Mouse (Mus musculus) MEL (cell line): ENCODE measurements around the gene Hdac7. TPM values are rescaled to one million over a fixed set of nuclear protein-coding genes. Genes with fewer than 3 reads are reported as not detected.

Experiments used
- DNase-seq: peaks from one replicate; pipeline ENCODE4 v3.0.0; 2011; ENCODE audit warnings: low read depth, low spot score
- H3K27ac ChIP-seq: 2 replicates; pipeline ENCODE4 v1.5.1; 2012; ENCODE audit warnings: low read depth, mild to moderate bottlenecking, control low read depth, low read length, moderate library complexity; ENCODE audit not compliant: control insufficient read depth
- H3K27me3 ChIP-seq, 2 experiments: fragments of 150-350 bp in 1 of 2; sonication (generic) in 1 of 2; 2 replicates each; pipeline ENCODE4 v1.6.1; 2012; ENCODE audit warnings: low read length in 2 of 2, mild to moderate bottlenecking in 2 of 2, improper control_type of control experiment in 1 of 2, moderate library complexity in 1 of 2; ENCODE audit not compliant: insufficient read depth in 2 of 2, control insufficient read depth in 1 of 2
- H3K36me3 ChIP-seq, 2 experiments: 2 replicates each; pipeline ENCODE4 v1.6.1; 2012 to 2014; ENCODE audit warnings: low read length in 2 of 2, improper control_type of control experiment in 1 of 2, inconsistent platforms in 1 of 2, mild to moderate bottlenecking in 1 of 2; ENCODE audit not compliant: insufficient read depth in 2 of 2, control insufficient read depth in 1 of 2
- H3K4me1 ChIP-seq, 2 experiments: fragments of 150-350 bp in 1 of 2; sonication (generic) in 1 of 2; 2 replicates each; pipeline ENCODE4 v1.6.1; 2012; ENCODE audit warnings: low read length in 2 of 2, improper control_type of control experiment in 1 of 2, mild to moderate bottlenecking in 1 of 2; ENCODE audit not compliant: insufficient read depth in 2 of 2, control insufficient read depth in 1 of 2
- H3K4me3 ChIP-seq, 2 experiments: fragments of 150-350 bp in 1 of 2; sonication (generic) in 1 of 2; 2 replicates each; pipeline ENCODE4 v1.5.1; 2012; ENCODE audit warnings: low read depth in 2 of 2, low read length in 2 of 2, mild to moderate bottlenecking in 2 of 2, moderate library complexity in 2 of 2, control low read depth in 1 of 2, improper control_type of control experiment in 1 of 2; ENCODE audit not compliant: control insufficient read depth in 1 of 2, insufficient read depth in 1 of 2
- H3K79me2 ChIP-seq: 2 replicates; pipeline ENCODE4 v1.6.1; 2012; ENCODE audit warnings: mild to moderate bottlenecking, low read length, moderate library complexity; ENCODE audit not compliant: control insufficient read depth, poor library complexity, insufficient read depth
- H3K9ac ChIP-seq: 2 replicates; pipeline ENCODE4 v1.6.1; 2012; ENCODE audit warnings: low read depth, mild to moderate bottlenecking, control low read depth, low read length, moderate library complexity; ENCODE audit not compliant: control insufficient read depth, poor library complexity, severe bottlenecking
- H3K9me3 ChIP-seq: fragments of 150-350 bp; sonication (generic); replicated peaks from 2 replicates; pipeline ENCODE4 v1.6.1; 2012; ENCODE audit warnings: mild to moderate bottlenecking, low read length, improper control_type of control experiment, moderate library complexity; ENCODE audit not compliant: insufficient read depth
- E2F4 ChIP-seq: IDR thresholded peaks from 2 replicates; pipeline ENCODE4 v1.6.1; 2011; ENCODE audit warnings: low read depth, low read length, improper control_type of control experiment, borderline replicate concordance
- EP300 ChIP-seq, 2 experiments: IDR thresholded peaks; 2 replicates each; pipeline ENCODE4 v1.6.1; 2011; ENCODE audit warnings: improper control_type of control experiment in 2 of 2, low read length in 2 of 2, low read depth in 1 of 2, mild to moderate bottlenecking in 1 of 2
- KAT2A ChIP-seq: conservative IDR thresholded peaks from 2 replicates; pipeline ENCODE4 v1.6.1; 2012; ENCODE audit warnings: low read depth, low read length, improper control_type of control experiment, inconsistent platforms
- MAFK ChIP-seq: IDR thresholded peaks from 2 replicates; pipeline ENCODE4 v1.6.1; 2011; ENCODE audit warnings: low read depth, mild to moderate bottlenecking, low read length, improper control_type of control experiment, borderline replicate concordance
- MAX ChIP-seq: IDR thresholded peaks from 2 replicates; pipeline ENCODE4 v1.6.1; 2011; ENCODE audit warnings: low read length, improper control_type of control experiment
- MEF2A ChIP-seq: IDR thresholded peaks from 2 replicates; pipeline ENCODE4 v1.6.1; 2014; ENCODE audit warnings: low read depth, mild to moderate bottlenecking, inconsistent platforms, low read length, improper control_type of control experiment; ENCODE audit not compliant: poor library complexity, insufficient replicate concordance, severe bottlenecking; ENCODE audit errors: extremely low read depth
- MXI1 ChIP-seq: IDR thresholded peaks from 2 replicates; pipeline ENCODE4 v1.6.1; 2011; ENCODE audit warnings: mild to moderate bottlenecking, low read depth, low read length, improper control_type of control experiment
- MYC ChIP-seq: IDR thresholded peaks from 2 replicates; pipeline ENCODE4 v1.6.1; 2011; ENCODE audit warnings: low read depth, mild to moderate bottlenecking, low read length, improper control_type of control experiment, moderate library complexity
- NRF1 ChIP-seq: IDR thresholded peaks from 2 replicates; pipeline ENCODE4 v1.6.1; 2014; ENCODE audit warnings: low read depth, mild to moderate bottlenecking, inconsistent platforms, low read length, improper control_type of control experiment, moderate library complexity; ENCODE audit not compliant: poor library complexity, insufficient read depth, severe bottlenecking
- POLR2A ChIP-seq, 2 experiments: IDR thresholded peaks; 2 replicates each; pipeline ENCODE4 v1.6.1; 2011 to 2012; ENCODE audit warnings: low read length in 2 of 2, mild to moderate bottlenecking in 2 of 2, control low read depth in 1 of 2, improper control_type of control experiment in 1 of 2, low read depth in 1 of 2, moderate library complexity in 1 of 2; ENCODE audit not compliant: control insufficient read depth in 1 of 2, insufficient read depth in 1 of 2, poor library complexity in 1 of 2
- POLR2AphosphoS5 ChIP-seq: IDR thresholded peaks from 2 replicates; pipeline ENCODE4 v1.6.1; 2012; ENCODE audit warnings: low read depth, borderline replicate concordance, mild to moderate bottlenecking, inconsistent platforms, low read length, moderate library complexity, mixed read lengths
- RCOR1 ChIP-seq: IDR thresholded peaks from 2 replicates; pipeline ENCODE4 v1.6.1; 2012; ENCODE audit warnings: low read depth, mild to moderate bottlenecking, inconsistent platforms, low read length, improper control_type of control experiment
- TAL1 ChIP-seq: IDR thresholded peaks from 2 replicates; pipeline ENCODE4 v1.6.1; 2012; ENCODE audit warnings: mild to moderate bottlenecking, inconsistent platforms, low read length, moderate library complexity, mixed read lengths
- UBTF ChIP-seq: IDR thresholded peaks from 2 replicates; pipeline ENCODE4 v1.6.1; 2012; ENCODE audit warnings: low read depth, mild to moderate bottlenecking, inconsistent platforms, low read length, improper control_type of control experiment, moderate library complexity, borderline replicate concordance; ENCODE audit not compliant: insufficient read depth
- USF1 ChIP-seq: IDR thresholded peaks from 2 replicates; pipeline ENCODE4 v1.6.1; 2014; ENCODE audit warnings: low read depth, mild to moderate bottlenecking, inconsistent platforms, low read length, improper control_type of control experiment, moderate library complexity
- ZMIZ1 ChIP-seq: IDR thresholded peaks from 2 replicates; pipeline ENCODE4 v1.6.1; 2012; ENCODE audit warnings: low read depth, mild to moderate bottlenecking, inconsistent platforms, low read length, improper control_type of control experiment, moderate library complexity
- polyA plus RNA-seq, 2 experiments: library from polyadenylated mRNA; stranded (reverse) in 1 of 2; unstranded in 1 of 2; fragments of >175 nt in 1 of 2; fragments of >200 nt in 1 of 2; gene quantifications; 2 replicates each; pipeline versions ENCODE4 v1.2.1 to v1.2.4; 2012; ENCODE audit warnings: low replicate concordance in 2 of 2, low read depth in 1 of 2; ENCODE audit not compliant: insufficient read length in 2 of 2, insufficient read depth in 1 of 2, missing spikeins in 1 of 2
- total RNA-seq: library from RNA; depleted of rRNA; stranded (reverse); fragments of 300-350 nt; gene quantifications from 2 replicates; pipeline ENCODE4 v1.2.3, GENCODE M21; 2012

Hdac7 gene
- total and polyA plus RNA-seq, 3 experiments = 100 to 389 TPM; not detected in 1

DNA sequence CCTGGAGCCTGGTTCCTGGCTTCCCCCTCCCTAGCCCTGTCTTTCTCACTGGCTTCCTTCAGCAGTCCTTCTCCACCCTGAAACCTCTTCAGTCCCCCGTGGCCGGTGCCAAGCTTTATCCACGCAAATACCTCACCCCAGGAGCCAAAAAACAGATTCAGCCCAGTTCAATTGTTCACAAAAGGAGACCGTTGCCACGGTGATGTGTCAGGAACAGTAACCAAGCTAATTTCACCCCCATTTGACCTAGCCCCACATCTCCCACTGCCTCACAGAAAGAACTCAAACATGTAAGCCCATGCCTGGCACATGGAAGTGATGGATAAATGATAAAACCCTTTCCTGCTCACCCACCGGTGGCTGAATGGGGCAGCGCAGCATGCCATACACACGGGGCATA is 78.1 kb downstream of the Hdac7 start:
- Histone ChIP-seq H3K4me3 (no peak overlapping the region), H3K27me3 (peaks cover 44 to 56% of the 10 kb centered on the region in 2 experiments), H3K27ac (no peak overlapping the region), H3K9ac (no peak overlapping the region), H3K36me3 (no peaks in the 10 kb centered on the region; a peak in 1 of 4 replicates), H3K9me3 (no peaks in the 10 kb centered on the region), H3K79me2 (no peaks in the 10 kb centered on the region), H3K4me1 (peaks cover 0 to 5% of the 10 kb centered on the region in 2 experiments; a peak in 1 of 4 replicates)
- no peak for DNase-seq
- no peak for TF ChIP-seq MAX
- TF ChIP-seq E2F4 = no peak

DNA sequence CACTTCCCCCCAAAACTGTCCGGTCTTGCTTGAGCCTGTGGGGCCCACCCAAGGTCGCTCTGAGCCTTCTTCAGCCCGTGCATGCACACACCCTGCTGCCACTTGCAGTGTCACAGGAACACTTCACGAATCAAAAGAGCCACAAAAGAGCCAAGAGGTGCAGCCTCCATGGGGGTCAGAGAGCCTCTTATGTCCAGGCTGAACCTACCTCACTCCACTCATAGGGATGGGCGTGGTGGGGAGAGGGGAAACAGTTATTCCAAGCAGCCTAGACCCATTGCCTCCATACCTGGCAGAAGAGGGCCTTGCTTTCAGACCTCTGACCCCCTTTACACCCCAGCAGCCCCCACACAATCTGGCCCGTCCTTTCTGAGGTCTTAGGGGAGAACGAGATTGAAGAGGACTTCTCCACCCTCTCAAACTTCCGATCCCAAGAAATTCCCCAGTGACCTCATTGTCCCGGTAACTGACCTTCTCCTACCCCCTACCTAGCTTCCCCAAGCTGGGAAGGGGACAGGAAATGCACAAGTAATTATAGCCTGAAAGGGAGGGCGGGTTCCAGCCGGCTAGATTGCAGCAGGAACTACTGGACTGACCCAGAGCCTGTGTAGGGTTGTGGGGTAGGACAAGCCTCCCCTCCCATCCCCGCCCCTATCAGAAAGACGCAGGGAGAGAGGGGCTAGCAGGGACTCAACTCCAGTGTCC is 79.1 kb downstream of the Hdac7 start:
- Histone ChIP-seq H3K4me1 (peaks cover 0 to 5% of the 10 kb centered on the region in 2 experiments; a peak in 1 of 4 replicates), H3K9ac (no peak overlapping the region), H3K27ac (no peak overlapping the region), H3K4me3 (no peak overlapping the region), H3K27me3 (peaks cover 43 to 51% of the 10 kb centered on the region in 2 experiments), H3K79me2 (no peaks in the 10 kb centered on the region), H3K36me3 (no peaks in the 10 kb centered on the region; a peak in 1 of 4 replicates), H3K9me3 (no peaks in the 10 kb centered on the region)
- DNase-seq = no peak
- no peak for TF ChIP-seq NRF1
- TF ChIP-seq E2F4 = no peak
- no peak for TF ChIP-seq MAFK
- TF ChIP-seq EP300 (IDR thresholded peaks at IDR 0.05; ENCODE audit: low read depth in 1 of 2, low read length in 2 of 2) = no peak

DNA sequence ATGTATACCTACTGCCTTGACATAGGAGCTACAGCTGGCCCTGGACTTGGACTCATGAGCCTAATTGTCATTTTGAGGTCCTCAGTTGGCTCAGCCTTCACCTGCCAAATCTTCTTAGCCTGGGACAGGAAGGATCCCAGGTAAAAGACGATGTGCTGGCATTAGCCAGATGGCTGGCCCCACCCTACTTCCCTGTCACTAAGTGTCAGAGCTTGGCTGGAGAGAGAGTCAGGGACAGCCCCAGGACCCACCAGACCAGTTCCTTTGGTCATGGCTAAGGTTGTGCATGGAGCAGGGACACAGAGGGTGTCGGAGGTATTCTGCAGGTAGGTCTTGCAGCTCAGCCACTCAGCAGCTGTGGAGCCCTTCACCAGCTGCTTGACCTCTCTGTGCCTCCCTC is 79.8 kb downstream of the Hdac7 start:
- H3K4me1 ChIP-seq = peaks cover 0 to 5% of the 10 kb centered on the region in 2 experiments; a peak in 1 of 4 replicates
- H3K9ac ChIP-seq = no peak overlapping the region
- H3K4me3 ChIP-seq = no peak overlapping the region
- TF ChIP-seq E2F4 (no peak), POLR2A (IDR thresholded peaks at IDR 0.05; ENCODE audit: control insufficient read depth in 1 of 2, insufficient read depth in 1 of 2, low read depth in 1 of 2, low read length in 2 of 2, poor library complexity in 1 of 2) (no peak), ZMIZ1 (no peak), NRF1 (no peak), MAX (no peak), MEF2A (no peak), TAL1 (no peak), POLR2AphosphoS5 (no peak), MXI1 (no peak), UBTF (no peak), KAT2A (no peak), USF1 (no peak), MYC (no peak), RCOR1 (no peak)
- no peaks in the 10 kb centered on the region for H3K9me3 ChIP-seq
- DNase-seq = no peak
- no peaks in the 10 kb centered on the region for H3K79me2 ChIP-seq
- H3K27me3 ChIP-seq = peaks cover 43 to 44% of the 10 kb centered on the region in 2 experiments
- no peaks in the 10 kb centered on the region; a peak in 1 of 4 replicates for H3K36me3 ChIP-seq
- no peak overlapping the region for H3K27ac ChIP-seq
